Mouse (Mus musculus) liver, adult 2 months (tissue): ENCODE results near the gene Prm1. TPM values are rescaled to one million over a fixed set of nuclear protein-coding genes. Genes with fewer than 3 reads are reported as not detected.

ENCODE experiments used
- DNase-seq: peaks from one replicate; pipeline ENCODE4 v3.0.0-alpha.2; 2011; ENCODE audit warnings: low read depth, low spot score; ENCODE audit errors: extremely low read depth
- H3K27ac ChIP-seq: fragments of 200-500 bp; replicated peaks from 2 replicates; pipeline ENCODE4 v1.5.1; 2012; ENCODE audit warnings: low read depth, mild to moderate bottlenecking, control low read depth, inconsistent platforms, low read length; ENCODE audit not compliant: insufficient read depth
- H3K27me3 ChIP-seq: fragments of 200-500 bp; 2 replicates; pipeline ENCODE4 v1.6.1; 2012; ENCODE audit warnings: mild to moderate bottlenecking, moderate library complexity, low read length, inconsistent platforms; ENCODE audit not compliant: control insufficient read depth, insufficient read depth
- H3K36me3 ChIP-seq: fragments of 200-500 bp; 2 replicates; pipeline ENCODE4 v1.6.1; 2012; ENCODE audit warnings: low read length, inconsistent platforms; ENCODE audit not compliant: control insufficient read depth, insufficient read depth
- H3K4me1 ChIP-seq: fragments of 200-500 bp; 2 replicates; pipeline ENCODE4 v1.6.1; 2011; ENCODE audit warnings: low read length; ENCODE audit not compliant: control insufficient read depth, insufficient read depth
- H3K4me3 ChIP-seq: fragments of 200-500 bp; 2 replicates; pipeline ENCODE4 v1.5.1; 2011; ENCODE audit warnings: low read depth, mild to moderate bottlenecking, control low read depth, low read length, moderate library complexity; ENCODE audit not compliant: insufficient read depth
- H3K79me2 ChIP-seq: fragments of 200-500 bp; 2 replicates; pipeline ENCODE4 v1.6.1; 2012; ENCODE audit warnings: inconsistent platforms, mild to moderate bottlenecking, low read length, moderate library complexity; ENCODE audit not compliant: control insufficient read depth, insufficient read depth
- H3K9ac ChIP-seq: fragments of 200-500 bp; 2 replicates; pipeline ENCODE4 v1.6.1; 2012; ENCODE audit warnings: low read depth, mild to moderate bottlenecking, control low read depth, inconsistent platforms, low read length
- CTCF ChIP-seq: fragments of 200-500 bp; IDR thresholded peaks from 2 replicates; pipeline ENCODE4 v1.5.1; 2011; ENCODE audit warnings: low read depth, low read length, control low read depth
- POLR2A ChIP-seq: fragments of 200-500 bp; IDR thresholded peaks from 2 replicates; pipeline ENCODE4 v1.6.1; 2011; ENCODE audit warnings: low read length, control low read depth; ENCODE audit not compliant: insufficient read depth; ENCODE audit errors: extremely low read depth
- WGBS: fragments of 180-500 bp; shearing (Covaris S2); methylation state at CpG from one replicate; pipeline ENCODE4 v1.1.7; 2018; 5-methylcytosine and 5-hydroxymethylcytosine counted together
- polyA plus RNA-seq: library from polyadenylated mRNA; depleted of rRNA; stranded (reverse); fragments of >200 nt; gene quantifications from 2 replicates; pipeline ENCODE4 v1.2.3, GENCODE M21; 2012
- total RNA-seq: library from RNA; depleted of rRNA; stranded (reverse); fragments of >200 nt; gene quantifications from 2 replicates; pipeline ENCODE4 v1.2.3, GENCODE M21; 2014

Gene Prm1
- total and polyA plus RNA-seq, 2 experiments: not detected

DNA sequence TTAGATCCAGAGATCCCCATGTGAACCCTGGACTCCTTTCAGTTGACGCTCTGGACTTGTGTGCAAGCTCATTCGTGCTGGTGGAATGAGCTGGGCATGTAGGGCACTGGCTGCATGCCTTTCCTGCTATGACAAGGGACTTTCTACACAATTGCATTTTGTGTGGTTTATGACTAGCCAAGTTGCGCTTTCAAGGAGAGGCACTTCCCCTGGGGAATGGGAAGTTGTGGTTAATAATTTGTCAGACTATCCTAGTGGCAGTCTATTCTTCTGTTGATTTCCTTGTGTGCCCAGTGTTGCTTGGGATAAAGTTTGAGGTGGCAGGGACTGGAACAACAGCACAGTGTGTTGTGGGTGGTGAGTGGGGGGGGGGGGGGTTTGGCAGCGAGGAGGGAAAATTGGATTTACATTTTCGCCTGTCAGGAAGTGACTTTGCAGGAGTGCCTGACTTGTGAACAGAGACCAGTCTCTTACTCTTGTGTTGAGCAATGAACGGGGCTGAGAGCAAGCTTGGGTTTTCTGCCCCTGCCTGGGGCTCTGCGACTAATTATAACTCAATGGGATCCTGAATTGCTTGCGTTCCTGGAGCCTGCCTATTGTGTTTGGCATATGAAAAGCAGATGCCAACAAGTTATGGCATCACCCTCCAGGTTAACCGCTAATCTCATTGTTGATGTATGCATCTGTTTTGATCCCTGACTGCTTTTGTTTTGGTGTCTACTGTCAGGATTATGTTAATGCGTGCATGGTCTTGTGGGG is 33.0 kb upstream of the Prm1 start:
- no peak overlapping the region for H3K9ac ChIP-seq
- H3K4me3 ChIP-seq: no peak overlapping the region
- no peaks in the 10 kb centered on the region for H3K79me2 ChIP-seq
- H3K27me3 ChIP-seq: no peaks in the 10 kb centered on the region
- H3K27ac ChIP-seq: no peak overlapping the region
- peaks cover 5% of the 10 kb centered on the region for H3K4me1 ChIP-seq
- H3K36me3 ChIP-seq: no peaks in the 10 kb centered on the region
- peak; percentile 33 for DNase-seq
- WGBS: 35% methylated on average over 10 of the region's 10 CpGs
- no peak for TF ChIP-seq POLR2A
- no peak for TF ChIP-seq CTCF

DNA sequence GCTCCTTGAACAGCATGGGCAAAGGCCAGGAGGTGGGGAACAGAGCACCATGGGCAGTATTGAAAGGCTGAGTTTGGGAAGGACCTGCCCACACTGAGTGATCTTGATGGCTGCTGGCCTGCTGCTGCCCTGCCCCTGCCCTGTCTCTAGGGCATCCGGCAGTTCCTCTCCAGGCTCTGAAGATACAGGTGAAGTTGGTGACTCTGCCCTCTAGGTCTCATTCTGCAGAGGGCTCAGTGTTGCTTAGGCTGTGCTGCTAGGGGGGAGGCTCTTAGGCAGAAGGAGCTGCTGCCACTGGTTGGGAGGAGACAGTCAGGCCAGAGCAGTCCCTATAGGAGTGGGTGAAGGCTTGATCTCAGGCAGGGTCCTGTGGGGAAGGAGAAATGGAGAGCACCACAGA is 32.3 kb upstream of the Prm1 start:
- Histone ChIP-seq H3K27ac (no peak overlapping the region), H3K27me3 (no peaks in the 10 kb centered on the region), H3K79me2 (no peaks in the 10 kb centered on the region), H3K4me1 (peaks cover 5% of the 10 kb centered on the region; the same call in 1 of the 2 replicates), H3K36me3 (no peaks in the 10 kb centered on the region), H3K4me3 (no peak overlapping the region), H3K9ac (no peak overlapping the region)
- DNase-seq: no peak
- 87% methylated on average over 1 of the region's 1 CpGs for WGBS
- TF ChIP-seq POLR2A: no peak
- no peak for TF ChIP-seq CTCF

DNA sequence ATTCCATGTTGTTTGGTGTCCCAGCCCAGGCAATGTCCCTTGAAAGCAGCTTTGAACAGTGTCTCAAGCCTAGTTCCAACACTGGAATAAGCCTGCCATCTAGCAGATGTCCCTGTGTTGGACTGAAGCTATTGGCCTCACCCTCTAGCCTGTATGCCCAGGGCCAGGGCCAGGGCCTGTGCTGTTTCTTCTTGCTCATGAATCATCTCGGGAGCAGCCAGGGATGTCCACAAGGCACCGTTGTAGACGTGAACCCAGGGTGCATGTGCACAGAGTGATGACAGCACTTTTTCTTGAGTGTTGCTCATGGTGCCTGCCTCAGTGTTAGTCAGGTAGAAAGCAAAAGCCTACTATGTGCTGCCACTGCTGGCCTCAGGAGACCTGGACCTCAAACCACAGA is 31.6 kb upstream of the Prm1 start:
- no peaks in the 10 kb centered on the region for H3K79me2 ChIP-seq
- WGBS: 90% methylated on average over 3 of the region's 3 CpGs
- H3K27ac ChIP-seq: no peak overlapping the region
- no peaks in the 10 kb centered on the region for H3K27me3 ChIP-seq
- H3K4me1 ChIP-seq: peaks cover 5% of the 10 kb centered on the region; the same call in 1 of the 2 replicates
- DNase-seq: no peak
- no peaks in the 10 kb centered on the region for H3K36me3 ChIP-seq
- no peak overlapping the region for H3K4me3 ChIP-seq
- no peak for TF ChIP-seq POLR2A
- no peak for TF ChIP-seq CTCF
- no peak overlapping the region for H3K9ac ChIP-seq

DNA sequence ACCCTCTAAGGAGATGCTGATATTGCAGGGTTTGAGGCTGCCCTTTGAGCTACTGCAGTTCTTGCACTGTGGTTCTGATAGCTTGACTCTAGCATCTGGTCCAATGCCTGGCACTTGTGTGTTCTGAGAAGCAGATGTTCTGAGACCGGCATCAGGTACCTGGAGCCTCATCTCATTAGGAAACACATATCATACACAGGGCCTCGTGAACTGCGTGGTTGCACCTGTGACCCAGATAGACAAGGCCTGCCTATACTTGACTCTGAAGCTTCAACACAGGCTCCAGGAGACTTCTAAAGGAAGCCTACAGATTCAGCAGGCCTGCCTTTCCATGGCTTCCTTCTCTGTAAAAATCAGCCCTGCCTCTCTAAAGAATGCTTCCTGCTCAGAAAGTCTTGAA is 30.7 kb upstream of the Prm1 start:
- Histone ChIP-seq H3K9ac (no peak overlapping the region), H3K4me1 (peaks cover 5% of the 10 kb centered on the region; the same call in 1 of the 2 replicates), H3K36me3 (no peaks in the 10 kb centered on the region), H3K27me3 (no peaks in the 10 kb centered on the region), H3K27ac (no peak overlapping the region), H3K4me3 (no peak overlapping the region), H3K79me2 (no peaks in the 10 kb centered on the region)
- DNase-seq: no peak
- no peak for TF ChIP-seq POLR2A
- no peak for TF ChIP-seq CTCF
- WGBS: 98% methylated on average over 3 of the region's 3 CpGs

DNA sequence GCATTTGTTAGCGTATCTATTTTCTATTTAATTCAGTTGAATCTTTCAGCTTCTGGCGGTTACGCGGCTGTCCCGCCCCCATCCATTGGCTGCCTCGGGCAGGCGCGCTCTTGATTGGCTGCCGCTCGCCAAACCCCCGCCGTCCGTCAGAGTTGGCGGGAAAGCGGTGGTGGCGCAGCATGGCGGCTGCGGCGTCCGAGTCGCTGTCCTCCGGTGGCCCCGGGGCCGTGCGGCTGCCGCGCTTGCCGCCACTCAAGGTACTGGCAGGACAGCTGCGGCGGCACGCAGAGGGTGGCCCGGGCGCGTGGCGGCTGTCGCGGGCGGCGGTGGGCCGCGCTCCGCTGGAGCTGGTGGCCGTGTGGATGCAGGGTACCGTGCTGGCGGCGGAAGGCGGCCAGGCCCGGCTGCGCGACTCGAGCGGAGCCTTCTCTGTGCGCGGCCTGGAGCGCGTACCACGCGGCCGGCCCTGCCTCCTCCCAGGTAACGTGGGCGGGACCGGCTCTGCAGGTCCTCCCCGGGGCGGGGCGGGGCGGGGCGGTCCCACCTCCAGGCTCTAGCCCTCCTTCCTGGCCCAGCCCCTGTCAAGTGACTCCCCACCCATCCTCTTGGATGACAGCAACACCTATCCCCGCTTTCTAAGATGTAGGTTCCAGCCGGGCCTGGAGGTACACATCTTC is 29.4 kb upstream of the Prm1 start, which contains the start of gene Rmi2:
Gene Rmi2, plus strand, starts transcription at position 149 of the 677 bp plus-strand sequence.
- H3K27me3 ChIP-seq: no peaks in the 10 kb centered on the region
- H3K36me3 ChIP-seq: no peaks in the 10 kb centered on the region
- DNase-seq: peak; percentile 52
- H3K4me1 ChIP-seq: peaks cover 5% of the 10 kb centered on the region; the same call in 1 of the 2 replicates
- TF ChIP-seq CTCF: no peak
- no peak for TF ChIP-seq POLR2A
- H3K4me3 ChIP-seq: peak within 1 kb of the TSS; percentile 88
- peak within 1 kb of the TSS; percentile 78 for H3K9ac ChIP-seq
- H3K27ac ChIP-seq: no peak within 1 kb of the TSS
- no peaks in the 10 kb centered on the region for H3K79me2 ChIP-seq
- 1% methylated on average over 56 of the region's 69 CpGs for WGBS
